Mouse (Mus musculus) hindbrain, embryonic 14.5 days (tissue): Measurements from ENCODE around the gene Prdm1. TPM values are rescaled to one million over a fixed set of nuclear protein-coding genes. Genes with fewer than 3 reads are reported as not detected.
A peak's percentile ranks its signal among the peaks of the same experiment; 100 is the strongest.

Experiments used
- ATAC-seq: fragments of 200-750 bp; cut with Nextera tagmentation; 2 replicates; pipeline ENCODE4 v1.8.0; 2017; ENCODE audit warnings: moderate number of reproducible peaks, mild to moderate bottlenecking, moderate TSS enrichment, moderate library complexity; ENCODE audit not compliant: low FRiP score
- DNase-seq: peaks from one replicate; pipeline ENCODE4 v3.0.0-alpha.2; 2015; ENCODE audit warnings: low spot score
- H3K27ac ChIP-seq: fragments of 300-500 bp; sonication (generic); 2 replicates; pipeline ENCODE4 v1.5.1; 2014; ENCODE audit warnings: mild to moderate bottlenecking, moderate library complexity
- H3K27me3 ChIP-seq: fragments of 300-500 bp; sonication (generic); 2 replicates; pipeline ENCODE4 v1.6.1; 2014; ENCODE audit warnings: mild to moderate bottlenecking, low read length, mixed read lengths; ENCODE audit not compliant: control insufficient read depth, insufficient read depth
- H3K36me3 ChIP-seq: fragments of 300-500 bp; sonication (generic); replicated peaks from 2 replicates; pipeline ENCODE4 v1.6.1; 2014; ENCODE audit not compliant: control insufficient read depth, insufficient read depth
- H3K4me1 ChIP-seq: fragments of 300-500 bp; sonication (generic); replicated peaks from 2 replicates; pipeline ENCODE4 v1.6.1; 2014; ENCODE audit warnings: antibody characterized with exemption, low read length, mixed read lengths; ENCODE audit not compliant: control insufficient read depth, insufficient read depth
- H3K4me2 ChIP-seq: fragments of 300-500 bp; sonication (generic); replicated peaks from 2 replicates; pipeline ENCODE4 v1.6.1; 2014; ENCODE audit warnings: mild to moderate bottlenecking, moderate library complexity
- H3K4me3 ChIP-seq: fragments of 300-500 bp; sonication (generic); replicated peaks from 2 replicates; pipeline ENCODE4 v1.5.1; 2014; ENCODE audit warnings: mild to moderate bottlenecking, low read length
- H3K9ac ChIP-seq: fragments of 300-500 bp; sonication (generic); 2 replicates; pipeline ENCODE4 v1.6.1; 2014
- H3K9me3 ChIP-seq: fragments of 300-500 bp; sonication (generic); 2 replicates; pipeline ENCODE4 v1.6.1; 2016; ENCODE audit warnings: low read length; ENCODE audit not compliant: control insufficient read depth
- WGBS: fragments of 180-500 bp; shearing (Covaris S2); extraction: QIAGEN DNeasy Blood & Tissue Kit; methylation state at CpG from one replicate; pipeline ENCODE4 v1.1.7; 2014; 5-methylcytosine and 5-hydroxymethylcytosine counted together
- polyA plus RNA-seq: library from polyadenylated mRNA; unstranded; fragments of >200 nt; fragmentation: Nextera tagmentation; extraction: Ambion mirVana; gene quantifications from 2 replicates; pipeline ENCODE4 v1.2.1, GENCODE M21; 2014

The Prdm1 gene
- polyA plus RNA-seq = 0.80 and 0.86 TPM in 2 replicates

DNA sequence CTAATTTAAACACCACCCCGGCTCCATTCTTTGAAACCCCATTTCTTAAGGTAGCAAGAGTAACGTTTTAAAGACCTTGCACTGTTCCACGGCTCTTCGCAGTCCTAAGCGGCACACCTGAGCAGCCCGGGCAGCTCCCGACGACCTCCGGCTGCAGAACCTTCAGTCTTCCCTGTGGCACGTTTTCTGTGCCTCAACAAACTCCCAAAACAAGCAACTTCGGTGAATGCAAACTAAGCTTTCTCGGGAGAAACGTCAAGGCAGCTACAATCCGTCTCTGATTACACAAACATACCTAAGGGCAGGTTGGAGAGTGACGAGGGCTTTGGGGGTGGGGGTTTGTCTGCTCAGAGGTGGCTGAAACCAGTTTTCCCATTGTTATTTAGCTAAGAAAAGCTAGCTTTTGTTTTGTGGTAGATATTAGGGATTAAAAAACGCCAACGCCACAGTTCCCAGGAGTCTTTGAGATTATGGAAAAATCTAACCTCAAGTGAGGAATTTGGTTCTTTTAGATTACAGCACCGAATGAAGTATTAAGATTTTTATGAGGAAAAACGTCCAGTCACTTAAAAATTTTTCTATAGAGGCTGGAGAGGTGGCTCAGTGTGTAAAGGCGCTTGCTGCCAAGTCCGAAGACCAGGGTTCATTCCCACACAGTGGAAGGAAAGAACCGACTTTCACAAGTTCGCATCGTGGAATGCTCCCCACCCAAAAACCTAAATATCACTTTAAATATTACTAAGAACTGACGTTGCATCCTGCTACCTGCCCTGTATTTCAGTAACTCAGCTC lies at the start of gene Prdm1:
Gene Prdm1, minus strand, starts transcription at position 211 of the 792 bp plus-strand sequence.
- Histone ChIP-seq H3K4me3 (peak within 1 kb of the TSS; percentile 48), H3K9ac (0 out of 2 replicates have a peak within 1 kb of the TSS, but pooled peaks have one; percentile 40), H3K4me2 (peak within 1 kb of the TSS; percentile 72), H3K9me3 (no peaks in the 10 kb centered on the region), H3K36me3 (no peaks in the 10 kb centered on the region), H3K27me3 (peaks cover 69% of the 10 kb centered on the region), H3K4me1 (peaks cover 6% of the 10 kb centered on the region; the same call in 1 of the 2 replicates), H3K27ac (no peak within 1 kb of the TSS)
- DNase-seq (no peak), ATAC-seq (no peak)
- 3% methylated on average over 25 of the region's 25 CpGs for WGBS

DNA sequence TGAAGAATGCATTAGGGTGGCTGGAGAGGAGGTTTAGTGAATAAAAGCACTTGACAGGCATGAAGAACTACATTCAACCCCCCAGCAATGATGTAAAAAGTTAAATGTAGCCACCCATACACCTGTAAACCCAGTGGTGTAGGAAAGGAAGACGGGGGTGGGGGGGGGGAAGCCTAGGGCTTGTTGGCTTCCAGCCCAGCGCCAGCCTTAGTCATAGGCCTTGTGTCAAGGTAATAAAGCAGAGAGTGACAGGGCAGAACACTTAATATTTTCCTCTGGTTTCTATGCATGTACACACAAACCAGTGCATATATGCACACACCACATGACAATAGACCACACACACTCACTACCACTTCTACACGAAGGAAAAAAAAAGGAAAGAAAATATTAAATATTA lies 37.7 kb upstream of the Prdm1 start:
- ATAC-seq (no peak), DNase-seq (no peak)
- 74% methylated on average over 3 of the region's 3 CpGs for WGBS
- no peak overlapping the region for H3K4me3 ChIP-seq
- H3K9ac ChIP-seq = no peak overlapping the region
- no peak overlapping the region for H3K4me2 ChIP-seq
- H3K9me3 ChIP-seq = 0 out of 2 replicates have a peak, but pooled peaks cover 3% of the 10 kb centered on the region
- no peaks in the 10 kb centered on the region for H3K27me3 ChIP-seq
- no peaks in the 10 kb centered on the region for H3K36me3 ChIP-seq
- no peak overlapping the region for H3K27ac ChIP-seq
- no peaks in the 10 kb centered on the region for H3K4me1 ChIP-seq

DNA sequence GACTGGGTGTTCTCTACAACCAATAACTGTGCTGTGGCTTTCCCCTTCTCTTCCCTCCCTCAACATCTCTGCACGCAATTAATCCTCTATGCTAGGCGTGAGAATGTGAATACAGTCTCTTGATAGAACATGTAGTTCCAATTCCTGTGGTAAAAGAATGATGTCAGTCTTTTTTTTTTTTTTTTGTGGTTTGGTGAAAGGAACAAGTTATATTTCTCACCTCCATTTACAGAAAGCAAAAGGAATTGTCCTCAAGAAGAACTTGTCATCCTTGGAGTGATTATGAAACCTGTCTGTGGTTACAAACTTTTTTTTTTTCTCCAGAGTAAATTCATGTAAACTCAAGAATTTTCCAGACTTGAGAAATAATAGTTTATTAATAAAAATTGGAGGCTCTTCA lies 36.8 kb upstream of the Prdm1 start:
- H3K27me3 ChIP-seq = no peaks in the 10 kb centered on the region
- H3K9ac ChIP-seq = no peak overlapping the region
- no peak overlapping the region for H3K4me2 ChIP-seq
- no peaks in the 10 kb centered on the region for H3K36me3 ChIP-seq
- ATAC-seq (no peak), DNase-seq (no peak)
- WGBS = 86% methylated on average over 2 of the region's 2 CpGs
- no peaks in the 10 kb centered on the region for H3K4me1 ChIP-seq
- no peak overlapping the region for H3K4me3 ChIP-seq
- 0 out of 2 replicates have a peak, but pooled peaks cover 3% of the 10 kb centered on the region for H3K9me3 ChIP-seq
- no peak overlapping the region for H3K27ac ChIP-seq

- WGBS = 90% methylated on average over 4 of the region's 4 CpGs
- ATAC-seq (no peak), DNase-seq (no peak)
- Histone ChIP-seq H3K4me2 (no peak overlapping the region), H3K27ac (no peak overlapping the region), H3K9me3 (0 out of 2 replicates have a peak, but pooled peaks cover 6% of the 10 kb centered on the region), H3K4me3 (no peak overlapping the region), H3K27me3 (no peaks in the 10 kb centered on the region), H3K4me1 (no peaks in the 10 kb centered on the region), H3K36me3 (no peaks in the 10 kb centered on the region), H3K9ac (no peak overlapping the region)
Observed at GRCm38 (mm10) chr10:44556845-44557244, 28.5 kb upstream of the Prdm1 start.

- 75% methylated on average over 2 of the region's 2 CpGs for WGBS
- H3K9ac ChIP-seq = no peak overlapping the region
- no peak overlapping the region for H3K4me2 ChIP-seq
- H3K4me3 ChIP-seq = no peak overlapping the region
- ATAC-seq = no peak
- H3K27me3 ChIP-seq = no peaks in the 10 kb centered on the region
- no peak overlapping the region for H3K27ac ChIP-seq
- no peaks in the 10 kb centered on the region for H3K36me3 ChIP-seq
- 0 out of 2 replicates have a peak, but pooled peaks cover 6% of the 10 kb centered on the region for H3K9me3 ChIP-seq
- DNase-seq = no peak
- no peaks in the 10 kb centered on the region for H3K4me1 ChIP-seq
Observed at GRCm38 (mm10) chr10:44555317-44555716, 27.0 kb upstream of the Prdm1 start.

DNA sequence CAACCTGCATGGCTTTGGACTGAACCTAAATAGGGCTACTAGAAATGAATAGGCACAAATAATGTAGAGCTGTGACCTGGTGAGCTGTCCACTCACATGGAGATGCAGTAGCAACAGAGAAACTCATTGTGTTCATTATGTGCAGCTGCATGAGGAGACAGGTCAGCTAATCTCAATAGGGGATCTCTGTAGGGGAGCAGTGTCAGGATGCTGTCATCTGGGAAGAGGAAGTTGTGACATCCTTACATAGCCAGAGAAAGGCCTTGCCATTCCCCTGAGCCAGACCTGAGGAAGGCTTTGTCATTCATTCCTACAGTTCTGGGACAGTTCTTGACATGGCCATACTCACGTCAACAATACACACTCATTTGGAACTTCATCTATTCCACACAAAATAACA lies 25.3 kb upstream of the Prdm1 start:
- Histone ChIP-seq H3K4me3 (no peak overlapping the region), H3K27me3 (no peaks in the 10 kb centered on the region), H3K36me3 (no peaks in the 10 kb centered on the region), H3K9me3 (0 out of 2 replicates have a peak, but pooled peaks cover 6% of the 10 kb centered on the region), H3K4me2 (no peak overlapping the region), H3K9ac (no peak overlapping the region), H3K27ac (no peak overlapping the region), H3K4me1 (no peaks in the 10 kb centered on the region)
- ATAC-seq = no peak
- WGBS = 69% methylated on average over 1 of the region's 1 CpGs
- no peak for DNase-seq

- H3K27ac ChIP-seq = no peak overlapping the region
- H3K4me3 ChIP-seq = no peak overlapping the region
- 16% methylated on average over 14 of the region's 14 CpGs for WGBS
- DNase-seq (no peak), ATAC-seq (no peak)
- no peaks in the 10 kb centered on the region for H3K4me1 ChIP-seq
- H3K4me2 ChIP-seq = no peak overlapping the region
- H3K9me3 ChIP-seq = no peaks in the 10 kb centered on the region
- H3K9ac ChIP-seq = no peak overlapping the region
- no peaks in the 10 kb centered on the region for H3K36me3 ChIP-seq
- H3K27me3 ChIP-seq = no peaks in the 10 kb centered on the region
Observed at GRCm38 (mm10) chr10:44539033-44539578, 10.8 kb upstream of the Prdm1 start.

DNA sequence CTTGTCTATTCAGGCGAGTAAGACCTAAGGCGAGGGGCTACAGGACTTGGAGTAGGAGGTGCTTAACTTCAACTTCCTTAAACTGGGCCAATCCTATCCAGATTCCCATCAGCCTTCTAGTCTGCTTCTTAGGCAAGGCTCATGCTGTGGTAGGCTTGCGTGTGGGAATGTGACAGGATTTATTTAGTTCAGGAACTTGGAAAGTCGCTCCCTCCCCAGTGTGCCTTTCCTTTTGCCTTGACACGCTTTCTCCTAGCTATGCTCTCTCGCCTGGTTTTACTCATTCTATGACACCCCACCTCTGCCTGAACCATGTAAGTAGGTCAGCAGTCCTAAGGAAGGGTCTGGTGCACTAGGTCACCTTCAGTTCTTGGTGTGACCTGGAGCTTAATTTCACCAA lies 9.8 kb upstream of the Prdm1 start:
- Histone ChIP-seq H3K9ac (no peak overlapping the region), H3K27me3 (no peaks in the 10 kb centered on the region), H3K4me3 (no peak overlapping the region), H3K36me3 (no peaks in the 10 kb centered on the region), H3K27ac (no peak overlapping the region), H3K9me3 (no peaks in the 10 kb centered on the region), H3K4me1 (no peaks in the 10 kb centered on the region), H3K4me2 (no peak overlapping the region)
- DNase-seq = no peak
- 69% methylated on average over 6 of the region's 6 CpGs for WGBS
- ATAC-seq = no peak

DNA sequence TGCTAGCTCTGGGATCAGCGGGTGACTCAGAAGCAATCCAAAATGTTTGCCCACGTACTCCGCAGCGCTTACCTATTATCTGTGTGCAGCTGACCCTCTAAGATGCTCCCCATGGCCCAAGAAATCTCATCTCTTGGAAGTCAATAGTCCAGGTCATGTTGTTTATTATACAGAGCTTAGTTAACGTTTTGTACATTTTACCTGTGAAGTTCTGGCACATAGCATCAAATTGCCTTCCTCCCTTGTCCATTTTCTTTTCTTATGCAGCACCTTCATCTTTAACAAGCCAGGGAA lies 1.7 kb upstream of the Prdm1 start:
- Histone ChIP-seq H3K9me3 (no peaks in the 10 kb centered on the region), H3K4me3 (peak overlapping the region; percentile 48), H3K27ac (no peak overlapping the region), H3K4me2 (peak overlapping the region; percentile 72), H3K27me3 (peaks cover 57% of the 10 kb centered on the region), H3K36me3 (no peaks in the 10 kb centered on the region), H3K4me1 (peaks cover 6% of the 10 kb centered on the region; the same call in 1 of the 2 replicates), H3K9ac (peak overlapping the region; percentile 40; the same call in 1 of the 2 replicates)
- no peak for ATAC-seq
- WGBS = under 1% methylated on average over 5 of the region's 5 CpGs
- DNase-seq = no peak
